Mouse (Mus musculus) cortical plate, adult 2 months (tissue): ENCODE data around the gene Txn2. TPM values are rescaled to one million over a fixed set of nuclear protein-coding genes. Genes with fewer than 3 reads are reported as not detected.
A peak's percentile ranks its signal among the peaks of the same experiment; 100 is the strongest.

Experiments
- H3K27ac ChIP-seq: fragments of 200-500 bp; 2 replicates; pipeline ENCODE4 v1.5.1; 2012; ENCODE audit warnings: low read length, control low read depth, inconsistent platforms; ENCODE audit not compliant: insufficient read depth
- H3K4me1 ChIP-seq: fragments of 200-500 bp; 2 replicates; pipeline ENCODE4 v1.6.1; 2011; ENCODE audit warnings: low read length; ENCODE audit not compliant: control insufficient read depth, insufficient read depth
- H3K4me3 ChIP-seq: fragments of 200-500 bp; 2 replicates; pipeline ENCODE4 v1.5.1; 2011; ENCODE audit warnings: mild to moderate bottlenecking, low read length, control low read depth; ENCODE audit not compliant: insufficient read depth
- CTCF ChIP-seq: fragments of 200-500 bp; IDR thresholded peaks from 2 replicates; pipeline ENCODE4 v1.5.1; 2011; ENCODE audit warnings: mild to moderate bottlenecking, control low read depth, low read length; ENCODE audit not compliant: insufficient read depth; ENCODE audit errors: extremely low read depth
- POLR2A ChIP-seq: fragments of 200-500 bp; IDR thresholded peaks from 2 replicates; pipeline ENCODE4 v1.6.1; 2011; ENCODE audit warnings: mild to moderate bottlenecking, low read length, control low read depth; ENCODE audit not compliant: insufficient read depth; ENCODE audit errors: extremely low read depth
- polyA plus RNA-seq: library from polyadenylated mRNA; depleted of rRNA; stranded (reverse); fragments of >200 nt; gene quantifications from 2 replicates; pipeline ENCODE4 v1.2.3, GENCODE M21; 2012

Gene Txn2
- polyA plus RNA-seq, 1 experiment = 197 TPM

DNA sequence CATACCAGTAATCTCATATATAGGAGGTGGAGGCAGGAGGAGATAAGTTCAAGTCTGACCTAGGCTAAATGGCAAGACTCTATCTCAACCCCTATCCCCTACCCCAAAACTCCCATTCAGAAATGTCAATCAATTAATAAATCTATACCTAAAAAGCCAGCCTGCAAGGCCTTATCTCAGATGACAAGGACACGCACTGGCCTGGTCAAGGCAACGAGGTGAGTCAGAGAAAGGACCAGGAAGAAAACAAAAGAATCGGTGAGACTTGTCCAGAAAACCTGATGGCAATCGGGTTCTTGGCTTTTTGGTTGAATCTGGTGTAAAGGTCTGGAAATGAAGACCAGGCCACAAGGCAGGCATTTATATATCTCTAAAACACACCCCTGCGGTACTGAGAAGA, 1.9 kb downstream of the Txn2 start:
- no peak overlapping the region for H3K4me3 ChIP-seq
- H3K4me1 ChIP-seq = peaks cover 1% of the 10 kb centered on the region; the same call in 1 of the 2 replicates
- no peak overlapping the region for H3K27ac ChIP-seq
- TF ChIP-seq POLR2A = no peak
- TF ChIP-seq CTCF = no peak

GRCm38 (mm10) chr15:77925195-77925594, 3.6 kb downstream of the Txn2 start:
- H3K4me1 ChIP-seq = peaks cover 1% of the 10 kb centered on the region; the same call in 1 of the 2 replicates
- TF ChIP-seq POLR2A (no peak), CTCF (no peak)
- no peak overlapping the region for H3K4me3 ChIP-seq
- H3K27ac ChIP-seq = no peak overlapping the region

- Histone ChIP-seq H3K4me1 (no peaks in the 10 kb centered on the region; the same call in 1 of the 2 replicates), H3K4me3 (no peak overlapping the region), H3K27ac (no peak overlapping the region)
- TF ChIP-seq CTCF (no peak), POLR2A (no peak)
Measured at GRCm38 (mm10) chr15:77923267-77924035, 5.4 kb downstream of the Txn2 start.

- Histone ChIP-seq H3K27ac (0 out of 2 replicates have a peak overlapping the region, but pooled peaks have one; percentile 25), H3K4me3 (no peak overlapping the region), H3K4me1 (no peaks in the 10 kb centered on the region)
- TF ChIP-seq CTCF = no peak
Measured at GRCm38 (mm10) chr15:77922710-77923109, 6.1 kb downstream of the Txn2 start.

- TF ChIP-seq CTCF (no peak), POLR2A (no peak)
- no peak overlapping the region for H3K4me3 ChIP-seq
- H3K4me1 ChIP-seq = no peaks in the 10 kb centered on the region
- 0 out of 2 replicates have a peak overlapping the region, but pooled peaks have one; percentile 30 for H3K27ac ChIP-seq
Measured at GRCm38 (mm10) chr15:77921636-77922035, 7.2 kb downstream of the Txn2 start.

GRCm38 (mm10) chr15:77920511-77921462, 8.0 kb downstream of the Txn2 start:
- Histone ChIP-seq H3K4me1 (no peaks in the 10 kb centered on the region), H3K27ac (no peak overlapping the region), H3K4me3 (no peak overlapping the region)
- TF ChIP-seq POLR2A = no peak
- TF ChIP-seq CTCF = peak; percentile 4; the same call in 1 of the 2 replicates

- Histone ChIP-seq H3K4me3 (no peak overlapping the region), H3K4me1 (no peaks in the 10 kb centered on the region), H3K27ac (no peak overlapping the region)
- TF ChIP-seq CTCF = no peak
- TF ChIP-seq POLR2A = no peak
Measured at GRCm38 (mm10) chr15:77919441-77919840, 9.4 kb downstream of the Txn2 start.

- Histone ChIP-seq H3K27ac (no peak overlapping the region), H3K4me3 (no peak overlapping the region), H3K4me1 (no peaks in the 10 kb centered on the region)
- peak; percentile 91 for TF ChIP-seq CTCF
- TF ChIP-seq POLR2A = no peak
Measured at GRCm38 (mm10) chr15:77916851-77917544, 11.8 kb downstream of the Txn2 start.

DNA sequence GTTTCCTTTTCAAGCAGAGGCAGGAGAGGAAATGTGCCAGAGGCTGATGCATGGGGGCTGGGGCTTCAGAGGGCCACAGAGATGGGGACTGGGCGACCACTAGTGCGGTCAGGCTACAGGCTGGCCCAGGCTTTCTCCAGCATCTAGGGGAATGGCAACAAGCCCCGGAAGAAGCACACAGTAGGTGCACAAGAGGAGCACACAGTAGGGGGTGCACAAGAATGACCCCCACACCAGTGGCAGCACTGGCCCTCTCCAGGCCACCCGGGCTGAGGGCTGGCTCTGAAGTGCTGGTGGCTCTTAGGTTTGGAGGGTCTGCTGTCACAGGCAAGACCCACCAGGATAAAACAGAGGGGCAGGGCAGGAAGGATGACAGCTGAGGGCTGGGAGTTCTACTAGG, 13.5 kb downstream of the Txn2 start:
- Histone ChIP-seq H3K27ac (no peak overlapping the region), H3K4me3 (no peak overlapping the region), H3K4me1 (no peaks in the 10 kb centered on the region)
- TF ChIP-seq CTCF (no peak), POLR2A (no peak)
